Mouse (Mus musculus) subcutaneous adipose tissue, adult 2 months (tissue): Measurements from ENCODE around the gene Rbl2. TPM values are rescaled to one million over a fixed set of nuclear protein-coding genes. Genes with fewer than 3 reads are reported as not detected.

Experiments
- polyA plus RNA-seq: library from polyadenylated mRNA; depleted of rRNA; stranded (reverse); fragments of >200 nt; gene quantifications from 2 replicates; pipeline ENCODE4 v1.2.3, GENCODE M21; 2012; ENCODE audit warnings: low replicate concordance; rRNA removed

Rbl2 gene
- polyA plus RNA-seq: 18.1 and 33.6 TPM in 2 replicates

DNA sequence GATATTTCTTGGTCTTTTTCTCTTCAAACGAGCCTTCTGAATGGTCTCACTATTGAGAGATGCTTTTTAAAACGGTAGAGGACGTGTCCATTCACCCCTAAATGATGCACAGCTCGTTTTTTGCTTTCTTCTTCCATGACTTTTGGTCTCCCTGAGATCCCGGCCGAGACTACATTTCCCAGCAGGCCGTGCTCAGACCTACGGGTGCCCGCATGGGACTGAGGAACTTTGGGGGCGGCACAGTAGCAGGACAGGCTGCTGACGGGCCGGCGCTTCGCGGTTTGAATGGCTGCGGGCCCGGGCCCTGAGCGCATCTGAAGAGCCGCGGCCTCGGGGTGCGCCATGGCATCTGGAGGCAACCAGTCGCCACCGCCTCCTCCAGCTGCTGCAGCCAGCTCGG is at the start of gene Rbl2:
Rbl2 (plus strand) TSS at position 224 of the 400 bp plus-strand sequence.

Other genes starting within 250 kb of the Rbl2 start
- gene Chd9, start 241.7 kb upstream of the Rbl2 start, polyA plus RNA-seq: 79.1 and 160 TPM in 2 replicates
- gene Aktip, start 129.9 kb downstream of the Rbl2 start, polyA plus RNA-seq: 33.9 and 60.9 TPM in 2 replicates
- gene Rpgrip1l, start 243.2 kb downstream of the Rbl2 start, polyA plus RNA-seq: 0.80 and 1.5 TPM in 2 replicates
- 44.1 and 55.7 TPM in 2 replicates for gene Fto, start 243.5 kb downstream of the Rbl2 start, polyA plus RNA-seq